Mouse (Mus musculus): ENCODE measurements around the gene Chst3.

- TF ChIP-seq TAL1 (IDR thresholded peaks at IDR 0.05; ENCODE audit: low read length) (no peak), GATA1 (IDR thresholded peaks at IDR 0.05; ENCODE audit: low read length) (no peak)
Observed at GRCm38 (mm10) chr10:60262386-60262785, 43.3 kb upstream of the Chst3 start.

Data from erythroblast, embryonic 14.5 days (primary cell).